Mouse (Mus musculus): ENCODE data around the gene Sox10. TPM values are rescaled to one million over a fixed set of nuclear protein-coding genes. Genes with fewer than 3 reads are reported as not detected.

Sox10 gene
- polyA plus RNA-seq, 1 experiment from 2014 or later: 0.29 TPM

DNA sequence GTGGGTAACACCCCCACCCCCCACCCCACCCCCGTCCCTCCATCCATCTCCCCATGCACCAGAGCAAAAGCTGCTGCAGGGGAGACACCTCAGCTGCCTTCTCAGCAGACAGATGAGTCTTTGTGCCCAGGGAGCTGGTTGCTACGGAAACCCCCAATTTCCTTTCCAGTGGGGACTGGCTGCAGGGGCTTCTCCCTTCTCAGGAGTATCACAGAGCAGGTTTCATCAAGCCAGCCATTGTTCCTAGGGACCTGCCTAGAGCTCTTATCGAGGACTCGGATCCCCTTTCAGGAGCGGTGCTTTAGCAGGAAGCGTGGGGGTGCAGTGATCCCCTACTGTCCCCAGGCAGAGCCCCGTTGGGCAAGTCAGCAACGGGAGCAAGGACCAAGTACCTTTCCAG is 13.2 kb downstream of the Sox10 start:
- H3K27me3 ChIP-seq (replicated peaks): peaks cover 9% of the 10 kb centered on the region
- H3K27ac ChIP-seq: no peak overlapping the region
- H3K4me1 ChIP-seq: peaks cover 13% of the 10 kb centered on the region; the same call in 1 of the 2 replicates
- no peak overlapping the region for H3K9ac ChIP-seq
- H3K4me2 ChIP-seq: no peak overlapping the region
- H3K4me3 ChIP-seq: no peak overlapping the region
- no peaks in the 10 kb centered on the region for H3K9me3 ChIP-seq (replicated peaks)
- WGBS (ENCODE audit: insufficient replicate concordance): 78% methylated on average over 8 of the region's 8 CpGs
- peaks cover 52% of the 10 kb centered on the region for H3K36me3 ChIP-seq
- ATAC-seq: no peak

DNA sequence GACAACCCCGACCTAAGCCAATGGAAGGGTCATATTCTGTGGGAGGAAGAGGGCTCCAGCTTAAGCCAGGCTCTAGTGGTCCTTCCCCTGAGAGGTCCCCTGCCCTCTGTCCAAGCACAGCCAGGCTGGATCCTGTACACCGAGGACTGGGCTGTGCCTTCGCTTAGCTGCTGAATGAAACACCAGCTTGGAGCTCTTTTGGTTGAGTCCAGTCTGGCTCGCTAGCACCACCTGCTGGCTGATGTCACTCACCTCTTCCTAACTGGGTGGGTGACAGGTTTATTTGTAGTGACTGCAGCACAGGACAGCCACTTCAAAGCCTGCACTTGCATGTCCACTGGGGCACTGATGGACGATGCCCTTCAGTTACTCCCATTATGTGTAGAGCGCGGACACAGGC is 16.5 kb downstream of the Sox10 start:
- ATAC-seq: peak; percentile 54; the same call in 1 of the 2 replicates
- no peaks in the 10 kb centered on the region for H3K9me3 ChIP-seq (replicated peaks)
- no peak overlapping the region for H3K4me2 ChIP-seq
- H3K9ac ChIP-seq: no peak overlapping the region
- peaks cover 86% of the 10 kb centered on the region for H3K36me3 ChIP-seq
- 49% methylated on average over 7 of the region's 7 CpGs for WGBS (ENCODE audit: insufficient replicate concordance)
- no peaks in the 10 kb centered on the region for H3K27me3 ChIP-seq (replicated peaks)
- no peaks in the 10 kb centered on the region for H3K4me1 ChIP-seq
- H3K4me3 ChIP-seq: no peak overlapping the region
- no peak overlapping the region for H3K27ac ChIP-seq

DNA sequence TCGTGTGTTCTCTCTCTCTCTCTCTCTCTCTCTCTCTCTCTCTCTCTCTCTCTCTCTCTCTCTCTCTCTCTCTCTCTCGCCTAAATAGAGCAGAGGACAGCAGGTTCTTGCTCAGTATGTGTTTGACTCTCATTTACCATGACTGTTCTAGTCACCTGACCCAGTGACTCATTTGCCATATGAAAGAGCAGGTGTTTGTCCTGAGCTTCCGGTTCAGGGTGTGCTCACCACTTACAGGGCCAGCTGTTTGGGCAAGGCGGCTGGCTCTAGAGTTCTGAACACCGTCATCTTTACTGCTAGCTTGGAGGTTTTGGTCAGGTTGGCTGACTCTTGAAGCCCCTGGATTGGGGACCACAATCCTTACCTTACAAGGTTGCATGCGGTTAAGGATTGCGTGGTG is 19.5 kb downstream of the Sox10 start:
- Histone ChIP-seq H3K27ac (no peak overlapping the region), H3K4me1 (peaks cover 17% of the 10 kb centered on the region), H3K4me2 (no peak overlapping the region), H3K4me3 (no peak overlapping the region), H3K9me3 (replicated peaks) (no peaks in the 10 kb centered on the region), H3K36me3 (peaks cover 71% of the 10 kb centered on the region), H3K9ac (no peak overlapping the region), H3K27me3 (replicated peaks) (no peaks in the 10 kb centered on the region)
- ATAC-seq: no peak
- WGBS (ENCODE audit: insufficient replicate concordance): 84% methylated on average over 7 of the region's 7 CpGs

DNA sequence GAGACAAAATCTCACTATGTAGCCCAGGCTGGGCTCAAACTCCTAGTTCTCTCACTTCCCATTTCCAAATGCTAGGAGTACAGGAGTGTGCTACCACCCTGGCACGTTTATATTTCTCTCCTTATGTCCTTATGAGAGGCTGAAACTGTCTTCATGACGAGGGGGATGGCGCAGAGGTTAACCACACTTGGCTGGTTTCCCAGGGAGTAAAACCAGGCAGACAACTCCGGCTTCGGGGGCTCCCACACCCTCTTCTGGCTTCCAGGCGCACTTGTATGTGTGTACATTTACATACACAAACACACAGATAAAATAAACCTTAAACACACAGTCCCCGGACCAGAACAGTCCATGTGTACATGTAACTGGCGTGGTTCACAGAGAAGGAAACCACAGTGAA is 21.0 kb downstream of the Sox10 start:
- Histone ChIP-seq H3K27me3 (replicated peaks) (0 out of 2 replicates have a peak, but pooled peaks cover 6% of the 10 kb centered on the region), H3K4me3 (no peak overlapping the region), H3K4me2 (no peak overlapping the region), H3K4me1 (peaks cover 25% of the 10 kb centered on the region), H3K9me3 (replicated peaks) (no peaks in the 10 kb centered on the region), H3K27ac (no peak overlapping the region), H3K9ac (no peak overlapping the region), H3K36me3 (peaks cover 58% of the 10 kb centered on the region)
- ATAC-seq: no peak
- 76% methylated on average over 8 of the region's 8 CpGs for WGBS (ENCODE audit: insufficient replicate concordance)

DNA sequence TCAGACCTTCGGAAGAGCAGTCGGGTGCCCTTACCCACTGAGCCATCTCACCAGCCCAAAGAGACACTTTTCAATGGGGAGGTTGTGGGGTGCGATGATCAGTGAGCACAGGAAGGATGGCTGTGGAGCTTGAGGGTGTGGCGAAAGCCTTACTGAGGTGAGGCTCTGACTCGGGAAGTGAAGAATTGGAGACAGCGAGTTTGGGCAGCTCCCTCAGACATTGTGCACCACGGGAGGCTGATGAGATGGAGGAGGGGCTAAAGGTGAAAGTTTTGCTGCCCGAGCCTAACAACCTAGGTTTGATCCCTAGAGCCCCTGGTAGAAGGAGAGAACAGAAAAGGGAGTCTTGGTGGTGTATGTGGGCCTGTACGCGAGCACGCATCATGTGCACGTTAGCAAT is 21.7 kb downstream of the Sox10 start:
- peaks cover 52% of the 10 kb centered on the region for H3K36me3 ChIP-seq
- H3K9me3 ChIP-seq (replicated peaks): no peaks in the 10 kb centered on the region
- H3K27me3 ChIP-seq (replicated peaks): 0 out of 2 replicates have a peak, but pooled peaks cover 6% of the 10 kb centered on the region
- H3K4me2 ChIP-seq: no peak overlapping the region
- H3K9ac ChIP-seq: no peak overlapping the region
- H3K27ac ChIP-seq: no peak overlapping the region
- H3K4me1 ChIP-seq: peaks cover 25% of the 10 kb centered on the region
- no peak overlapping the region for H3K4me3 ChIP-seq
- 76% methylated on average over 12 of the region's 12 CpGs for WGBS (ENCODE audit: insufficient replicate concordance)
- ATAC-seq: no peak

DNA sequence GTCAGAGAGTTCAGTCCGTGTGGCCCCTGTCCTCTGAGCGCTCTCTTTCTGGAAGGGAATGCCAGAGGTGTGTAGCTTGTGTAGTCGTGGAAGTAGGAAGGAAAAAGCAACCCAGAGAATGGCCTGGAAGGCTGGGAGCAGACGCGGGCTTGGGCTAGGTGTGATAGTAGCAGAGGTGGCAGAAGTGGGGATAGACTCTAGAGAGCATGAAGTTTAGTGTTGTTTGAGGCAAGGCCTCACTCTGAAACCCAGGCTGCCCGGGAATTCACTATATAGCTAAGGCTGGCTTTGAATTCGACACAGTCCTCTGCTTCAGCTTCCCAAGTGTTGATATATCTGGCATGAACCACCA is 23.5 kb downstream of the Sox10 start:
- H3K27me3 ChIP-seq (replicated peaks): peaks cover 10% of the 10 kb centered on the region; the same call in 1 of the 2 replicates
- ATAC-seq: peak; percentile 58
- H3K36me3 ChIP-seq: peaks cover 34% of the 10 kb centered on the region
- peak overlapping the region; percentile 85 for H3K4me3 ChIP-seq
- peaks cover 25% of the 10 kb centered on the region for H3K4me1 ChIP-seq
- H3K9me3 ChIP-seq (replicated peaks): no peaks in the 10 kb centered on the region
- peak overlapping the region; percentile 85 for H3K9ac ChIP-seq
- peak overlapping the region; percentile 42 for H3K27ac ChIP-seq
- 1% methylated on average over 7 of the region's 7 CpGs for WGBS (ENCODE audit: insufficient replicate concordance)
- peak overlapping the region; percentile 97 for H3K4me2 ChIP-seq

DNA sequence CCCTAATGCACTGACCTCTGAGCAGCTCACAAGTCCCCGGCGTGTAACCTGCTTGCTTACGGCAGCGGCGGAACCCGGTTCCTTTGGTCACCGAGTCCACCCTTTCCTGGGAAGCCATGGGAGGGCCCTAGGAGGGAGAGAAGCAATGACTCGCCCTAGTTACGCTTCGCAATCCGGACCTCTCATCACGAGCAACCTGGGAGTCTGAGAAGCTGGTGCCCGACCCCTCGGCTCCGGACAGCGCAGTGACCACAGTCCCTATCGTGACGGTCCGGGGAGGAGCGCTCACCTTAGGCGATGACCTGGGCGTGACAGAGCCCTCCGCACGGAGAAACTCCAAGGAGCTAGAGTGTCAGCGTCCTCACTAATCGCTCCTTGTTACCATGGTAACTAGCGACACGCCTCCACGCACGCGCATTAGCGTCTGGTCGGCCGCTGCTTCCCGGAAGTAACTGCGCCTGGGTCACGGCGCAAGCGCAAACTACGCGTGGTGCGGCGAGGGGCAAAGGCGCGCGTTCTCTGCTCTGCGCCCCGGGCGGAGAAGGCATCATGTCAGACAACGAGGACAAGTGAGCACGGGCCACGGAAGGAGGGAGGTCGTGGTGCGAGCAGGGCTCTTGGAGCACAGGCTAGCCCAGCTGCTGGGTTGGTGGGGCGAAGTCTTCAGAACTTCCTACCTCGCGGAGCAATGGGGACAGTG is 24.0 kb downstream of the Sox10 start, which contains the start of the genes Polr2f and 1700088E04Rik:
Polr2f (plus strand) TSS at position 144 of the 700 bp plus-strand sequence.
1700088E04Rik (minus strand) TSS at position 388 of the 700 bp plus-strand sequence.
- peak within 1 kb of the TSS; percentile 85 for H3K9ac ChIP-seq
- H3K4me3 ChIP-seq: peak within 1 kb of the TSS; percentile 85
- H3K4me2 ChIP-seq: peak within 1 kb of the TSS; percentile 97
- no peaks in the 10 kb centered on the region for H3K9me3 ChIP-seq (replicated peaks)
- peaks cover 25% of the 10 kb centered on the region for H3K4me1 ChIP-seq
- peaks cover 10% of the 10 kb centered on the region; the same call in 1 of the 2 replicates for H3K27me3 ChIP-seq (replicated peaks)
- H3K36me3 ChIP-seq: peaks cover 29% of the 10 kb centered on the region
- WGBS (ENCODE audit: insufficient replicate concordance): under 1% methylated on average over 57 of the region's 57 CpGs
- peak within 1 kb of the TSS; percentile 51 for H3K27ac ChIP-seq
- peak; percentile 87 for ATAC-seq

DNA sequence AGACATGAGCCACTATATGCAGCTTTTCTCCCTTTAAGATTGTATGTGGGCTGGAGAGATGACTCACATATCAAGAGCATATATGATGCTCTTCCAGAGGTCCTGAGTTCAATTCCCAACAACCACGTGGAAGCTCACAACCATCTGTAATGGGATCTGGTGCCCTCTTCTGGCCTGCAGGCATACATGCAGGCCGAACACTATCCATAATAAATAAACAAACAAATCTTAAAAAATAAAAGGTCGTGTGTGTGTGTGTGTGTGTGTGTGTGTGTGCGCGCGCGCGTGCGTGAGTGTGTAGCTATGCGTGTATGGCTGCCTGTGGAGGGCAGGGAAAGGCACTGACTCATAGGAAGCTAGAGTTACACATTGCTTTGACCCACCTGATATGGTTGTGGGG is 25.4 kb downstream of the Sox10 start:
- 45% methylated on average over 10 of the region's 10 CpGs for WGBS (ENCODE audit: insufficient replicate concordance)
- H3K27ac ChIP-seq: no peak overlapping the region
- peaks cover 10% of the 10 kb centered on the region; the same call in 1 of the 2 replicates for H3K27me3 ChIP-seq (replicated peaks)
- peaks cover 25% of the 10 kb centered on the region for H3K4me1 ChIP-seq
- H3K4me3 ChIP-seq: no peak overlapping the region
- no peak overlapping the region for H3K9ac ChIP-seq
- H3K4me2 ChIP-seq: no peak overlapping the region; the same call in 1 of the 2 replicates
- no peak for ATAC-seq
- H3K36me3 ChIP-seq: peaks cover 15% of the 10 kb centered on the region
- no peaks in the 10 kb centered on the region for H3K9me3 ChIP-seq (replicated peaks)

DNA sequence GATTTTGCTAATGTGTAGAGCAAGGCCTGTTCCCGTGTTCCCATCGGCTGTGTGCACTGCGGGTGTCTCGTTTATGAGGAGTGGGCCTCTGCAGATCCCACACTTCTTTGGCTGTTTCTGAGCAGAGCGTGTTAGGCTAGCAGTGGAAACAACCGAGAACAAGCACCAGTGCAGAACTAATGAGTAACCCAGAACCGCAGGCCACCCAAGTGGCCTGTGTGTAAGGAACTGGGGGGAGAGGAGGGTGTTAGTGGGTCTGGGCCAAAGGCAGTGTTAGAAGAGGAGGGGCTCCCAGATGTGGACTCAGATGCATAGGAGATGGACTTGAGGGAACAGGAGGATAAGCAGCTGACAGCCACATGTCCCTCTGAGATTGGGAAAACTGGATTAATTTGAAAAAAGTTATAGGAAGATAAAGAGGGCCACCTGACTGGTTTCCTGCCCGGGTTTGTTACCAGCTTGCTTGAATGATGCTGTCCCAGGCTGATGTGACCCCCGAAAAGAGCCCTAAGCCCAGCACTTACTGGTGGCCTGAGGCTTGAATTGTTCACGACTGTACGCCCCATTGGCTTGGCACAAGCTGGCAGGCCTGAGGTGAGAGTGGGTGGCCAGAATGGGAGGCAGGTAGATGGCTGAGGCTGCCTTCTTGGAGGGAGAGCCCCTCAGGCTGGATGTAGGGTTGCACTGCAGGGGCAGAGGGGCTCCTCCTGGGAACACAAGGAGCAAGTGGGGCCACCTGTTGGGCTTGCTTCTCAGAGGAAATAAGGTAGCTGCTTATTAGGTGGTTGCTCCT is 29.1 kb downstream of the Sox10 start:
- Histone ChIP-seq H3K9me3 (replicated peaks) (no peaks in the 10 kb centered on the region), H3K27ac (no peak overlapping the region), H3K27me3 (replicated peaks) (peaks cover 10% of the 10 kb centered on the region; the same call in 1 of the 2 replicates), H3K4me1 (peaks cover 12% of the 10 kb centered on the region), H3K9ac (no peak overlapping the region), H3K4me2 (no peak overlapping the region), H3K4me3 (no peak overlapping the region), H3K36me3 (peaks cover 34% of the 10 kb centered on the region)
- no peak for ATAC-seq
- 62% methylated on average over 11 of the region's 11 CpGs for WGBS (ENCODE audit: insufficient replicate concordance)

DNA sequence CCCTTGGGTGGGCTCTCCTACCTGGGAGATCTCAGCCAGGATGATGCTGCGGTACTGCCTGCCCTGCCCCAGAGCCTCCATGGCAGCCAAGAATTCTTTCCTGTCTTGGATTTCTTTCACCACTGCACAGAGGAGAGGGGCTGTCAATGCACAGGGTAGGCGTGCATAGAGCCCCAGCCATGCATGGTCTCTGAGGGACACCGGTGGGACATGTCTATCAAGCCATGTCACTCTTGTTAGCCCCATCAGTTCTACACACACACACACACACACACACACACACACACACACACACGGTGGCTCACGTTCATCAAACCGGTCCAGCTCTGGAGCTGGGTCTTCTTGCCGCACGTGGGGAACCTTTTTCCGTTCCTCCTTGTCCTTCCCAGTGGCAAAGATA is 29.7 kb downstream of the Sox10 start:
- no peak overlapping the region for H3K9ac ChIP-seq
- no peaks in the 10 kb centered on the region for H3K9me3 ChIP-seq (replicated peaks)
- peaks cover 41% of the 10 kb centered on the region for H3K36me3 ChIP-seq
- peaks cover 6% of the 10 kb centered on the region for H3K4me1 ChIP-seq
- no peak overlapping the region for H3K4me2 ChIP-seq
- ATAC-seq: no peak
- H3K27ac ChIP-seq: no peak overlapping the region
- peaks cover 10% of the 10 kb centered on the region; the same call in 1 of the 2 replicates for H3K27me3 ChIP-seq (replicated peaks)
- 68% methylated on average over 9 of the region's 9 CpGs for WGBS (ENCODE audit: insufficient replicate concordance)
- H3K4me3 ChIP-seq: no peak overlapping the region

DNA sequence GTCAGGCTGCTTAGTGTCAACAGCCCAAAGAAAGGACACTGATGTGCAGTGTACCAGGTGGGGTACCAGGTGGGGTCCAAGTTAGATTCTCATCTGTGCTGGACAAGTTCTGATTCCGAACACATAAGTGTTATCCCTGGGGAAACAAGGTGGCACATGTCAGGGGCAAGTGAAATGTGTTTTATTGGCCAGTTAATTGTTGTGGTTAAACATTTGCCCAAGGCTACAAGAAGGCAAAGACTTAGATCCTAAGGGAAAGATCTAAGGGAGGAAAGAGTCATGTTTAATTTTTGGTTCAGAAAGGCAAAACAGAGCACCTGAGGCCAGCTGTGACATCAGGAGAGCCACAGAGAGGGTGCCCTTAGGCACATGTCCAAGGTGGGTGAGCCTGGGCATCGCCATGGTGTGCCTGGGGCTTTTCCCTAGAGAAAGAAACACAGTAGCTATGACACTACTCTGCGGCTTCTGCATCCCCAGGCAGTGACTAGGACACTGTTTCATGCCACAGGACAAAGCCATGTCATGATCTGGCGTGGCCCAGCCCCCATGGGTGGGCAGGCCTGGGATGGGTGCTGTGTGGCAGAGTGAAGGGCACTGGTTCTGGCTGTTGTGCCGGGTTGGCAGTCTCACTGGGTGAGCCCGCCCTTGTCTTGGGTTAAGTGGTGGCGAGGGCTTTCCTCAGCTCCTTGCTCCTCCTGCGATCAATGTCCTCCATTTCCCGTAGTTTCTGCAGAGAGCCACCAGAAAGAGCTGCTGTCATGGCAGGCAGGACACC is 30.4 kb downstream of the Sox10 start:
- Histone ChIP-seq H3K4me2 (no peak overlapping the region), H3K27me3 (replicated peaks) (peaks cover 4% of the 10 kb centered on the region; the same call in 1 of the 2 replicates), H3K4me1 (no peaks in the 10 kb centered on the region), H3K9me3 (replicated peaks) (no peaks in the 10 kb centered on the region), H3K9ac (no peak overlapping the region), H3K27ac (no peak overlapping the region), H3K36me3 (peaks cover 47% of the 10 kb centered on the region), H3K4me3 (no peak overlapping the region)
- WGBS (ENCODE audit: insufficient replicate concordance): 73% methylated on average over 9 of the region's 9 CpGs
- ATAC-seq: no peak

Data from liver, embryonic 12.5 days (tissue).